Mouse (Mus musculus): ENCODE measurements around the gene AC129217.1. TPM values are rescaled to one million over a fixed set of nuclear protein-coding genes. Genes with fewer than 3 reads are reported as not detected.

Gene AC129217.1
- not detected for polyA plus RNA-seq (2014; fragmentation: Illumina TruSeq; extraction: RNeasy Lipid Tissue Mini Kit (QIAGEN cat#74804); ENCODE audit: low read depth, low replicate concordance)

DNA sequence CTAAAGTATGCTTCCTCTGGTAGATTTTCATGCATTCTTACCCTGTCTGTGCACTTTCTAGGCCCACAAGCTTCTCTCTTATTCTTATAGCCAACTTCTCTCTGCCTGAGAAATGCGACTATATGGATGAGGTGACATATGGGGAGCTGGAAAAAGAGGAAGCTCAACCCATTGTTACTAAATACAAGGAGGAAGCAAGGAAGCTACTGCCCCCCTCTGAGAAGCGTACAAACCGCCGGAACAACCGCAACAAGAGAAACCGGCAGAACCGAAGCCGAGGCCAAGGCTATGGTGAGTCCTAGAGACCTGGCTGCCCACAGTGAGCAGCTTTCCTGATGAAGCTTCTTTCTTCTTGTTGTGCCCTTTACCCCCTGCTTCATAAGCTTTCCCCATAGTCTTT is at the start of gene AC129217.1:
TSS of gene AC129217.1 (plus strand) at position 114 of the 400 bp plus-strand sequence.

DNA sequence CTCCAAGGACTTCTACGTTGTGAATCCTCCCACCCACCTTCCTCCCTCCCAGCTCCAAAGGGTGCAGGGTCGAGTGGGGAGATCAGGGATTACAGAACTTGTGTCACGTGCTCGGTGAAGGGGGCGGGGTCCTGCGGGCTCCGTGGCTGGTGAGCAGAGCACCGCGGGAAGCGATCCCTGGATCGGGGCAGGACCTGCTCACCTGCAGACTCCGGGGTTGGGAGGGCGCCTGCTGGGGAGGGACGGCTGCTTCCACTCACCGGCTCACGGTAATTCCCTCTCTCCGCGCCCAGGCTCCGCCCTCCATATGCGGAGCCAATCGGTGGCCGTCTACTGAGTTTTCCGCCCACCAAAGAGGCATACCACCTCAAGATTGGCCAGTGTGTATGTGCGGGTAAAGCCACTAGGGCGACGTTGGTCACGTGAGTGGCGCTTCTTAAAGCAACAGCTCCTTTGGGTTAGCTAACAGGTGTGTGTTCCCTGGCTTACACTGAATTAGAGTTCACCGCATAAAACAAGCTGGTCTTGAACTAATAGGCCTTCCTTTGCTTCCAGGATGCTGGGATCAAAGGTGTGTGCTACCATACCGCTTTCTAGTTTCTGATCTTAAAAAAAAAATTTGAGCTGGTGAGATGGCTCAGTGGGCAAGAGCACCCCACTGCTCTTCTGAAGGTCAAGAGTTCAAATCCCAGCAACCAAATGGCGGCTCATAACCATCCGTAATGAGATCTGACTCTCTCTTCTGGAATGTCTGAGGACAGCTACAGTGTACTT is 43.4 kb upstream of the AC129217.1 start, which contains the start of gene Taf6l:
TSS of gene Taf6l (minus strand) at position 410 of the 774 bp plus-strand sequence.

DNA sequence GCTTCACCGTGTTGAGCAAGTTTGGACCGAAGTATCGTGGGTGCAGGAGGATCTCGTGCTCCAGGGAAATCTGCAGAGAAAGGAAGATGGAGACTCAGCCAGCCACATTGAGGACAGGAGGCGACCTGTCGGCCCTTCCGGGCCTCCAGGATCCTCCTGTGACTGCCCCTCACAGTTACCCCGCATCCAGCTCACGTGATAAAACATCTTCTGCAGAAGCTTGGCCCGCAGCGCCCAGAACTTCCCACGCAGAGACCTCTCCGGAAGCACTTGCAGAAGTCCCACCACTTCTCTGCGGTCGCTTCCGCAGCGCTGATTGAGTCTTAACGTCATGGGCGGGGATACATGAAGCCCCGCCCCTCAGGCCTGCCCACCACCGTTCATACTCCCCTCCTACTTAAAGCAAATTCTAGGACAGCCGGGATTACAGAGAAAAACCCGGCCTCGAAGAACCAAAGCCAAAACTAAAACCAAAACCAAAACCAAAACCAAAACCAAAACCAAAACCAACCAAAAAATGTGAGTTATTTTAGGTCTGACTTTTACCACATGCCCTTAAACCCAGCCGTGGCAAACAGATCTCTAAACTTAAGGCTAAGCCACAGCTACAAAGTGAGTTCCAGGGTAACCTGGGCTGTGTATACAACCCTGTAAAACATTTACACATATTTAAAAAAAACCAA is 31.2 kb upstream of the AC129217.1 start, which contains the start of gene Polr2g:
TSS of gene Polr2g (minus strand) at position 314 of the 683 bp plus-strand sequence.

DNA sequence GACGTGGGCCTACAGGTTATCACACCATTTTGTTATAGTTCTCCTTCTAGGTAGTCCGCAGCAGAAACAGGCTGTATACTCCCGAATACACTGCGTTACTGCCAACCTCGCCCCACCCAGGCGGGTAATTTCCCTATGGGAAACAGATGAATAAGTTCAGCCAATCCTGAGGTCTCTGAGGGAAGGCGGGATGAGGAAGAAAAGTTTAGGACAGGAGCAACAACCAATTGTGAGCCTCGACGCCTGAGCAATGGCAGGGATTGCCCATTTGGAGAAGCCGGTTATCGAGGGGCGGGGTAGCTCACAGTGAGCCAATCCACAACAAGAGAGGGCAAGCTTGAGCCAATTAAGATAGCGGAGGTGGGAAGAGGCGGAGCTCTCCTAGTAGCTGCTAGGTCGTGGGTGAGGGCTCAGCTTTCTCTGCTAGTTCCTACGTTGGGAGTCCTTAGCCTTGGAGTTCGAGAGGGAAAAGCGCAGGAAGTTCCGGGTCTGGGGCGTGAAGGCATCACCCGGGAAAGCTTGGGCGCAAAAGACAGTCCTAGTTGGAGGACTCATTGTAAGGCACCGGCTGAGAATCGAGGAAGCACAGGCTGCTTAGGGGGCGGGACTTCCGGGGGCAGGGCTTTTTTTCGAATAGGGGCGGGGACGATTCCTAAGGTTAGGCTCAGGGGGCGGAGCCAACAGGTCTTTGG is 27.3 kb upstream of the AC129217.1 start, which contains the start of gene Zbtb3:
TSS of gene Zbtb3 (plus strand) at position 426 of the 692 bp plus-strand sequence.

DNA sequence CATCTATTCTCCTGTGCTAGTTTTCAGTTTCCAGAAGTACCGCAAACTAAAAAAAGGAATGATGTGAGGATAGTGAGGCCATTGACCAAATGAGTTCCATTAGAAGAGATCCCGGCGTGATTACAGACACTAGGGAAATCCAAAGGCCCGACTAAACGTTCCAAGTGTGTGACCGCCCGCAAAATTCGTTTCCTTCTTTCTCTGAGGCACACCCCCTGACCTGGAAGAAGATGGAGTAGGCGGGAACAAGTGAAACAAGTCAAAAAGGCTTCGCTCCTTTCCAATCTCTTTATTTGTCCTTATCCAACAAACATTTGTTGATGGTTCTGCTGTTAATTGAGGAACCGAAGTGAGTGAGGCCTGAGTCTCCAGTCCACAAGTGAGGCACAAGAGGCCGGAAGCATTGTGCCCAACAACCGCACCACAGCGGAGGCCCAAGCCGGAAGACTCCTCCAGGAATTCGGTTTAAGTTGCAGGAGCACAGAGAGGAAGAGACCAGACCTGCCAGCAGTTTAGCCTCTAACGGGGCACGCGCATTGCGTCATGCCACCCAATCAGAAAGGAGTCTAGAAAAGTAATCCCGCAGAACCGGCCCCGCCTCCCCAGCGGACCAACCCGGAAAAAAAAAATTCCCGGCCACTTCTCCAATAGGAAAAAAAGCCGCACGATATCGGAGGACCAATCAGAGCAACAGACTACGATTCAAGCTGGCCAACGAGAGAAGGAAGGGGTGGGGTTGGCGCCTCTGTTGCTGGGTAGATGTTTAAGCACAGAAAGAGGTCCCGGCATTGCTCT is 10.6 kb upstream of the AC129217.1 start, which contains the start of gene Ttc9c:
TSS of gene Ttc9c (minus strand) at position 533 of the 795 bp plus-strand sequence.

DNA sequence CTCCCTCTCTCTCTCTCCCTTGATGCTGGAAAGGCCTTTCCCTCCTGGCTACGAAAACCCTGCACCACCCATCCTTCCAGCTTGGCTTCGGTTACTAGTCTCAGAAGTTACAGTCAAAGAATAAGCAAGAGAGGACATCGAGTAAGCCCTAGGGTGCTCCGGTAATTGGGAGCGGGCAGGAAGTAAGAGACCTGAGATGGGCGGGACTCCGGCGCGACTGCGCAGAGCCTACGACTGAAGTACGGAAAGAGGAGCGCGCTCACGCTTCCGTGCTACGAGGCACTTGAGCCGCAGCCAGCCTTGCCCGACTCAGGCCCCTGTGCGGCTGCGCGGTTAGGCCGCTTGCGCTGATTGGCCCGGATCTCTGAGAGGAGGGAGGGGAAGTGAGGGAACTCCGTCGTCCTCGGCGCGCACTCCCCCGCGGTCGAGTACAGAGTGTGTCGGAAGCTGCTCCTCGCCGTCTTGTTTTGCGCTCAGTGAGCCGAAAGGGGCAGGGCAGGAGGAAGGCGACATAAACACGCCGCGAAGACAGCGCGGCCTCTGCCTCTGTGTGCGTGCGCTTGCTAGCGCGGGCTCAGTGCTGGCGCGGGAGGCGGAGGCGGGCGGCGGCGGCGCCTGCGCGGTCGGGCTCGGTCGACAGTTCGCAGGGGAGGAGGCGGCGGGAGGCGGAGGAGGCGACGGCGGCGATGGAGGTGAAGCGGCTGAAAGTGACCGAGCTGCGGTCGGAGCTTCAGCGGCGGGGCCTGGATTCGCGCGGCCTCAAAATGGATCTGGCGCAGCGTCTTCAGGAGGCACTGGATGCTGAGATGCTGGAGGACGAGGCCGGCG is 9.8 kb upstream of the AC129217.1 start, which contains the start of gene Hnrnpul2:
TSS of gene Hnrnpul2 (plus strand) at position 415 of the 828 bp plus-strand sequence.

DNA sequence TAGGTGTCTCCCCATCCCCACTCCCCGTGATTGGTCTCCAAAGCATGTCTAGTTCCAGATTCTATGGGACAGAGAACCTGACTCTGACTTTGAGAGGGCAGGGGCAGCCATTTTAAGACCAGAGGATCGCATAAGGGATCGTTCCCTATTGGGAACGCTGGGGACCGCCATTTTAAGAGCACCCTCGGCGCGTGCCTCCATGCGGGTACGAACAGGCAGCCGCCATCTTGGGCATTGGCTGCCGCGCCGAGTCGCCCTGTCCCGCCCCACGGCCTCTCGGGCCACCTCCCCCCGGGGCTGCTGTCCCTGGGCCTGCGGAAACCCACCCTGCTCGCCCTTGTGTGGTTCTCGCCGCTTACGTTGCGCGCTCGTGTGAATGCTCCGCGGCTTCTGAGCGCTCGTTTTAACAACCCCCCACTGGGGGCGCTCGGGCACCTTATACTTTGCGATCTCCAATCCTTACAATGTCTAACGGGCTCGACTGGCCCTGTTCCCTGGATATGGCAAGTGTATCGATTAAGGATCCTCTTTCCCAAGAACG is 7.7 kb downstream of the AC129217.1 start, which contains the start of gene Bscl2:
TSS of gene Bscl2 (plus strand) at position 217 of the 541 bp plus-strand sequence.

DNA sequence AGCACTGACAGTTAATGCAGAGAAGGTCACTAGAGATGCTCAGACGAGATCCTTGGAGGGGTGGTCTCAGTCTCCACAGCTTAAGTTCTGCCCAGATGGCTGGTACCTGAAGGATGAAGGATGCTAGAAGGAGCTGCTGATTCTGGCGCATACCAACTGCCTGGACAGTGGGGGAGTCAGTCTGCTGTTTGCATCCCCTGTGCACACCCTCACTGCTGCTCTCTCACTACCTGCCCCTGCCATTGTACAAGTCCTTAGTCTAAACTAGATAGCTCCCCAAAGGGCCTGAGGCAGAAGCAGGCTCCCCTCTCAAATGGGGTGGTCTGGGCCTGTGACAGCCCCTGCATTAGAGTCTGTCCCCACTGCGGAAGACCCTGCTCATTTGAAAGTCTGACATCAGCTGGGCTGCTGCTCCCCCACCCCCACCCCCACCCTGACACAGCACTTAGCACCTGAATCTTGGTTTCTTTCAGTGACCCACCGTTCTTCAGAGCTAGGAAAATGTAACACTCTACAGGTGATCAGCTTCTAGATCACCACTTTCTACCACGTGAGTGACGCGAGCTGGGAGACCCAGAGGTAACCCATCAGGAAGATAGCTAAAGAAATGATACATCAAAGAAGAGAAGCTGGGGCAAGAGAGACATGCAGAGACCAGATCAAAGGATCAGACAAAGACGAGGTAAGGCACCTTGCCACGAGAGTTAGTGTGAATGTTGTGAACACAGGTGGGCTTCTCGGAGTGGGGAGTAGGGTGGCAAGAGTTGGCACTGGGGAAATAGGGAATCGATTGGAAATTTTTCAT is 9.7 kb downstream of the AC129217.1 start, which contains the start of gene Gng3:
TSS of gene Gng3 (minus strand) at position 92 of the 805 bp plus-strand sequence.

DNA sequence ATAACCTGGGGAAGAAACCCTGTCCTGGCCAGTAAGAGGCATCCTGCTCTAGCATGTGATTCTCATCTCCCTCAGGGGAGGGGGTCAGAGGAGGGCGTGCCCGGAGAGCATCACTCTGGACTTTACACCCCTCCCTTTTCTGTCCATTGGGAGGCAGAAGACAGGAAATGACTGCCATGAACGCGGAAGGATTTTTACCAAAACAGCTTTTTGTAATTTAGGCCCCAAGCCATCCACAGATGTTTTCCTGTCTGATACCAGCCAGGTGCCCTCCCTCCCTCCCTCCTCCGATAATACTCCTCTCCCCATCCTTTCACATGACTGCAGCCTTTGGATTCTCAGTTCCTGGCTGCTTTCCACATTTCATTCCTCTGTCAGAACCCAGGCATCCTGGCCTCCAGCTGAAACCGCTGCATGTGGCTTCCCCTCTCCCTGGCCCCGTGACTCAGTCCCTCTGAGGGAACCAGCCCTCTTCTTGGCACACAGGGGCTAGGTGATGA is 20.9 kb downstream of the AC129217.1 start, which contains the start of gene Lrrn4cl:
TSS of gene Lrrn4cl (plus strand) at position 367 of the 500 bp plus-strand sequence.

DNA sequence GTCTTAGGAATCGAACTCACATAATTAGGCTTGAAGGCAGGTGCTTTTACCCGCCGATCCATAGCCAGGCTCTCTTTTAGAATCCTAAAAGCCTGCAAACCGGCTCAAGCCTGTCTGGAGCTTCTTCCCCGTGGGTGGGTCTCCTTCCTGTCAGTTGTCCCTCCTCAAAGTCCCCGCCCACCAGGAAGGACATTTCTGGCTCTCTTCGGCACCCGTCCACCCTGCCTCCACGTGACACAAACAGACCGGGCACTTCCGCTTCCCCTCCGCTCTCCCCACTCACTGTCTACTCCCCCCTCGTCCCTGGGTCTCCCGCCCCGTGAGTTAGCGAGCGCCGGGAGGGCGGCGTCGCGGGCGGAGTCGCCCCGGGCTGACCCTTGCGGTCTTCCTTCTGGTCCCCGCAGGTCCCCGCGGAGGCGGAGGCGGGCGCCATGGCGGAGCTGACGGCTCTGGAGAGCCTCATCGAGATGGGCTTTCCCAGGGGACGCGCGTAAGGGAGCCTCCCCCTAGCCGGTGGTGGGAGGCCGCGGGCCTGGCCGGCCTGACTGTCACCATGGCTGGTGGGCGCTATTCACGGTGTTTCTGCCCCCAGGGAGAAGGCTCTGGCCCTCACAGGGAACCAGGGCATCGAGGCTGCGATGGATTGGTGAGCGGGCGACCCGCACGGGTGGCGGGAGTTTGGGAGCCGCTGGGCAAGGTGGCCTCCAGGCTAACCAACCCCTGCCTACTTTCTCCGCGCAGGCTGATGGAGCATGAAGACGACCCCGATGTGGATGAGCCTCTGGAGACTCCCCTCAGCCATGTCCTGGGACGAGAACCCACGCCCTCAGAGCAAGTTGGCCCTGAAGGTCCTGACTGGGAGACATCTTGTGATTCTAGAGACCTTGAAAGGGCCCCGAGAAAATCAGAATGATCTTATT is 42.0 kb downstream of the AC129217.1 start, which contains the start of gene Ubxn1:
TSS of gene Ubxn1 (plus strand) at position 230 of the 920 bp plus-strand sequence.

DNA sequence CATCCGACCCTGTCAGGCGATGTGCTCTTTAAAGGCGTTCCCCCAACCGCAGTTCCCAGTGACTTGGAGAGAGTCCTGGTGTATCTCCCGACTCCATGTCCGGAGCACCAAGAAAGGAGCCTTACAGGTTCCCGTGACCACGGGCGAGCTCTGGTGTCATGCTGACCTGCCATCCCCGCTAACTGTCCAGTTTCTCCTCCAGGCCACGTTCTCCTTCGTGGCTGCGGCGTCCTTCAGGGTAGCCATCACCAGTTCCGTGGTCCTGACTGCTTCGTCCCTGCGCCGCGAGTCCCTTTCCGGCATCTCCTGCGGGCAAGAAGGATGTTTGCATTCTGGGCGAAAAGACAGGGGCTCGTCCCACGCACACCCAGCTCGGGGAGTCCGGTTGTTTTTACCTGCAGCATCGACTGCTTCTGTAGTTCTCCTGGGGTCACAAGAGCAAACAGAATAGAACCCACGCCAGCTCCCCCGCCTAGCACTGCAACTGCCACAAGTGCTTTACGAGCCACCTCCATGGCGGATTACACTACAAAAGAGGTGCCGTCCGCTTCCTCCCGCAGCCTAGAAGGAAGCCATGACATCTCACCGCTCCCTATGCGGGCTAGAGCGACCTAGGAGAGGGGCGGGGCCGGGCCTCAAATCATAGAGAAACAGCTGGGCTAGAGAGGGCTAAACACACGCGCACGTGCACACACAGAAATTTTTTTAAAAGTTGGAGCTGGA is 50.9 kb downstream of the AC129217.1 start, which contains the start of gene Uqcc3:
TSS of gene Uqcc3 (minus strand) at position 613 of the 723 bp plus-strand sequence.

DNA sequence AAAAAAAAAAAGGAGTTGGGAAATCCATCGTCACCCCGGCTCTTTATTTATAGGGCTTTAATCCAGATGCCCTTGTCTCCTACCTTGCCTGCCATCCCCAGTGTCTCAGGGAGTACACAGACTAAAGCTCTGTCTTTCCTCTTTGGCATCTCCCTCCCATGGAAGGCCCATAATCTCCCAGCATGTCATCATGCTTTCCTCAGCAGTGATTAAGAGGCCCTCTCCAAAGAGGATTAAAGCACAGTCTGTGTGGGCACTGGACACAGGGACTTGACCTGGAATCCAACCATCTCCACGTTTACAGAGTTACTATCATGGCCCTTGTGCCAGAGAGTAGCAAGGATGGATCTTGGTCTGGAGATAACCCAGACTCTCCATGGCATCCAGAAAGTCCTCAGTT is 54.0 kb downstream of the AC129217.1 start, which contains the start of the genes Lbhd1 and Gm49403:
TSS of gene Lbhd1 (plus strand) at position 117 of the 400 bp plus-strand sequence.
TSS of gene Gm49403 (plus strand) at position 315 of the 400 bp plus-strand sequence.

DNA sequence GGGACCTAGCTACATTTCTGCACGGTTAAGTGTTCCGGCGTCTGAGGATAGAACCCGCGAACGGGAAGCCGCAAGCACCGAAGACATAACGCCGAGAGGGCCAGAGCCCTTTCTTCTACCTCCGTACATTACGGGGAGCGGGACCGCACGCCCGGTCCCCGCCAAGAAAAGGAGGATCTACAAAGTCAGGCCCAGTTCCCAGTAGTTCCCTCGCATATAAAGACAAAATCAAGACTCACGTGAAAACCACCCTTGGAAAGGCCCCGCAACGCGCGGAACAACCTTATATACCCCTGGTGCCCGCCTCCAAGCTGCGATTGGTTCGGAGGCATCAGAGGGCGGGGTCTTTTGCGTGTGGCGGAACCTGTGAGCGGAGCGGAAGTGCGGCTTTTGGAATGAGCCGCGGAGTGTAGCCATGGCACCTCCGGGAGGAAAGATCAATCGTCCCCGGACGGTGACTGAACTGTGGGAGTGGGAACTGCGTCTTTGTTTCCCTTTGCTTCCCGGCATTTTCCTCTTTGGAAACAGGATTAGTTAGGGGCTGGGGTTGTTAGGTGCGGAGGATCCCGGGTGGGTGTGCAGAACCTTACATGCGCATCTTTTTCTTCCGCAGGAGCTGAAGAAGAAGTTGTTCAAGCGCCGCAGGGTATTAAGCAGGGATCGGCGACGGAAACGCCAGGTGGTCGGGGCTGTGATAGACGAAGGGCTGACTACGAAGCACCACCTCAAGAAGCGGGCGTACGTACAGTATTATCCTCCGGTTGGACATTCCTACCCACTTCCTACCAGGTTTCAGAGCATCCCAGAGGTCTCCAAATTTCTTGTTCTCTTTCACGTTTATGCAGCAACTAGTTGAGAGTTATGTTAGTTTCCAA is 59.2 kb downstream of the AC129217.1 start, which contains the start of the genes 1810009A15Rik and Gm49416:
TSS of gene 1810009A15Rik (plus strand) at position 343 of the 875 bp plus-strand sequence.
TSS of gene Gm49416 (plus strand) at position 416 of the 875 bp plus-strand sequence.

